Mouse (Mus musculus) liver, embryonic 14.5 days (tissue): ENCODE data around the gene Arl13b.

Source experiments
- CTCF ChIP-seq: IDR thresholded peaks from 2 replicates; pipeline ENCODE4 v1.5.1; 2016; ENCODE audit warnings: antibody characterized with exemption, low read depth, control low read depth
- EP300 ChIP-seq: IDR thresholded peaks from 2 replicates; pipeline ENCODE4 v1.6.1; 2016; ENCODE audit warnings: antibody characterized with exemption, low read depth

DNA sequence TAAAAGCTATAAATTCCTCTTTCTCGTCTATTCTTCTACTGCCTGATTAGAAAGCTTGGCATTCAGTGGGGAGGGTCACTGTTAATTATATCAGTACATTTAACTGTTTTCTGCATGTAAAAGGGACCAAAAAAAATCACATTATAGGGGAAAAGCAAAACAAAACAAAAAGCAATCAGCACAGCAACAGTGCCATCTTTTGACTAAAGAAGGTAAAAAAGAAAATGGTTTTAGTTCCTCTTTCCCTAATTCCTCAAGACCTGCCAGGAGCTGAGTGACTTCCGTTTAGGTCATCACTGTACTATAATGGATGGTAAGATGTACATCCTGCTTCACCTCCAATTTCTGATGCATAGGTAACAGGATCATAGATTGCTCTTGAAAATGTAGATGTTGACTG lies 101.0 kb downstream of the Arl13b start:
- no peak for TF ChIP-seq CTCF
- no peak for TF ChIP-seq EP300
